Mouse (Mus musculus) bone marrow macrophage, adult 2 months (primary cell): ENCODE measurements at regions not wholly inside any gene's neighbourhood (a gene's known extent, or its start where the extent isn't known, plus 50 kb on each side); places are given as distances from the start of the nearest gene placed in this dataset.

Source experiments
- CTCF ChIP-seq: IDR thresholded peaks from 2 replicates; pipeline ENCODE4 v1.5.1; 2012; ENCODE audit warnings: low read depth, mild to moderate bottlenecking, low read length, moderate library complexity
- POLR2A ChIP-seq: IDR thresholded peaks from 2 replicates; pipeline ENCODE4 v1.6.1; 2012; ENCODE audit warnings: mild to moderate bottlenecking, low read depth, low read length, borderline replicate concordance

- no peak for TF ChIP-seq POLR2A
- TF ChIP-seq CTCF = no peak
Observed at GRCm38 (mm10) chr15:11697060-11697459, 210.0 kb downstream of the Npr3 start.
